Mouse (Mus musculus): ENCODE measurements at regions not wholly inside any gene's neighbourhood (a gene's known extent, or its start where the extent isn't known, plus 50 kb on each side); places are given as distances from the start of the nearest gene placed in this dataset.
A peak's percentile ranks its signal among the peaks of the same experiment; 100 is the strongest.

GRCm38 (mm10) chr6:82844432-82844831, 70.2 kb upstream of the Hk2 start:
- ATAC-seq (ENCODE audit: low read depth): no peak
- H3K36me3 ChIP-seq (ENCODE audit: control insufficient read depth, insufficient read depth): no peaks in the 10 kb centered on the region
- 62% methylated on average over 3 of the region's 3 CpGs for WGBS (ENCODE audit: insufficient replicate concordance)
- no peak overlapping the region for H3K4me3 ChIP-seq (ENCODE audit: low read depth, low read length)
- H3K27ac ChIP-seq (ENCODE audit: low read length): no peak overlapping the region
- H3K9ac ChIP-seq (ENCODE audit: low read depth, low read length): no peak overlapping the region
- no peaks in the 10 kb centered on the region for H3K27me3 ChIP-seq (ENCODE audit: control insufficient read depth, insufficient read depth, low read depth, low read length)
- no peaks in the 10 kb centered on the region for H3K4me1 ChIP-seq (ENCODE audit: control insufficient read depth, low read depth, low read length)
- peaks cover 2% of the 10 kb centered on the region; the same call in 1 of the 2 replicates for H3K9me3 ChIP-seq (replicated peaks; ENCODE audit: control insufficient read depth, low read length)
- no peak overlapping the region for H3K4me2 ChIP-seq (ENCODE audit: low read depth, low read length)

GRCm38 (mm10) chr6:82843881-82844280, 69.6 kb upstream of the Hk2 start:
- no peak for ATAC-seq (ENCODE audit: low read depth)
- H3K27ac ChIP-seq (ENCODE audit: low read length): no peak overlapping the region
- H3K4me3 ChIP-seq (ENCODE audit: low read depth, low read length): no peak overlapping the region
- H3K9ac ChIP-seq (ENCODE audit: low read depth, low read length): no peak overlapping the region
- H3K4me2 ChIP-seq (ENCODE audit: low read depth, low read length): no peak overlapping the region
- H3K9me3 ChIP-seq (replicated peaks; ENCODE audit: control insufficient read depth, low read length): peaks cover 2% of the 10 kb centered on the region; the same call in 1 of the 2 replicates
- H3K27me3 ChIP-seq (ENCODE audit: control insufficient read depth, insufficient read depth, low read depth, low read length): no peaks in the 10 kb centered on the region
- H3K36me3 ChIP-seq (ENCODE audit: control insufficient read depth, insufficient read depth): no peaks in the 10 kb centered on the region
- 38% methylated on average over 4 of the region's 4 CpGs for WGBS (ENCODE audit: insufficient replicate concordance)
- H3K4me1 ChIP-seq (ENCODE audit: control insufficient read depth, low read depth, low read length): no peaks in the 10 kb centered on the region

DNA sequence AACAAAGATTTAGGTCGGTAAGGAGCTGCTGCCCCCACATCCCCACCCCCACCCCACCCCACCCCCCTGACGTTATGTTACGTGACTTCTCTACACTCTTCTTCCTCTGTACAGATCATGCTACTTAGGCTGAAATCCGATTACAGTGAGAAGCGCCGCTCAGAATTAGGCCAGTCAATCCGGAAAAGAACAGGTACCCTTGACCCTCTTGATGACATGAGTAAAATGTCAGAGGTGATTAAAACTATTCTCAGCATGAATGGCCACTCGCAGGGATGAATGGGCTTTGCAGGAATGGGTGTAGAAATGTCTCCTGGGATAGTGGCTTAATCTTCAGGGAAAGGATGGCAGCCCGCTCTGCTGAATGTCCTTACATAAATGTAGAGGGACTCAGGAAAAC, 63.0 kb upstream of the Hk2 start:
- 65% methylated on average over 9 of the region's 9 CpGs for WGBS (ENCODE audit: insufficient replicate concordance)

DNA sequence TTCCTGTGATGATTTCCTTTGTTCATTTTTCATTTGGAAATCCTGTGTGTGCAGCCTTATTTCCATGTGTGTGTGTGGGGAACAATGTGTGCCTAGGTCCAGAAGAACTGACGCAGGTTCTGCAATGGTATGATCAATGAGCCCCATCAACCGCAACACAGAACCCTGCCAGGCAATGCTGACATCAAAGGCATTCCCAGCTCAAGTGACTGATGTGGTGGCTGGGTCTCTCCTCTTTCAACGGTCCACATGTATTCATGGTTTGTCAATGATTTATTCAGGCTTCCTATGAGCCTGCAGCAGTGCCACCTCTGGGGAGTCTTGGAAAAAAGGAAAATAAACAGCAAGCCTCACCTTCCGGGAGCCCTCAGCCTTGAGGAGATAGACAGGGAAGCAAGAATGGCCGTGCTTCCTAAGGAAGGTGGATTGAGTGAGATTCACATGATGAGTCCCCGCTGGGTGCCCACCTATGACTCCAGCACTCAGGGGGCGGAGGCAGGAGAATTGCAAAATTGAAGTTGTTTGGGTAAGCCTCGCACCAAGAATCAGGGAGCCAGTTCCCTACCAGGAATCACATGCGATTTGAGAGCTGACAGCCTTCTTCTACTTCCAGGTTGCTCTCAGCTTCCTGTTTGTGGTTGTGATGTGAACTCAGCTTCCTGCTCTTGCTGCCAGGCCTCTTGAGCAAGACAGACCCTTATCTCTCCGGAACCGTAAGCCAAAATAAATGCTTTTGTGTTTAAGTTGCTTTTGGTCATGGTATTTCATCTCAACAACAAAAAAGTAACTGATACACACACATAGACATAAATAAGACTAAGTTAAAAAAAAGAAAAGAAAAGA, 61.2 kb upstream of the Hk2 start:
- H3K27me3 ChIP-seq (ENCODE audit: control insufficient read depth, insufficient read depth, low read depth, low read length): no peaks in the 10 kb centered on the region
- H3K27ac ChIP-seq (ENCODE audit: low read length): no peak overlapping the region
- H3K4me2 ChIP-seq (ENCODE audit: low read depth, low read length): no peak overlapping the region
- no peak for ATAC-seq (ENCODE audit: low read depth)
- no peak overlapping the region for H3K4me3 ChIP-seq (ENCODE audit: low read depth, low read length)
- 0 out of 2 replicates have a peak, but pooled peaks cover 2% of the 10 kb centered on the region for H3K9me3 ChIP-seq (replicated peaks; ENCODE audit: control insufficient read depth, low read length)
- WGBS (ENCODE audit: insufficient replicate concordance): 46% methylated on average over 11 of the region's 11 CpGs
- H3K36me3 ChIP-seq (ENCODE audit: control insufficient read depth, insufficient read depth): no peaks in the 10 kb centered on the region
- no peaks in the 10 kb centered on the region for H3K4me1 ChIP-seq (ENCODE audit: control insufficient read depth, low read depth, low read length)
- H3K9ac ChIP-seq (ENCODE audit: low read depth, low read length): no peak overlapping the region

More for the DNA sequence above, 63.0 kb upstream of the Hk2 start:
- no peak overlapping the region for H3K4me2 ChIP-seq (ENCODE audit: low read depth, low read length)
- no peaks in the 10 kb centered on the region for H3K27me3 ChIP-seq (ENCODE audit: control insufficient read depth, insufficient read depth, low read depth, low read length)
- H3K4me3 ChIP-seq (ENCODE audit: low read depth, low read length): no peak overlapping the region
- ATAC-seq (ENCODE audit: low read depth): no peak
- H3K27ac ChIP-seq (ENCODE audit: low read length): no peak overlapping the region
- no peaks in the 10 kb centered on the region for H3K36me3 ChIP-seq (ENCODE audit: control insufficient read depth, insufficient read depth)
- no peaks in the 10 kb centered on the region for H3K4me1 ChIP-seq (ENCODE audit: control insufficient read depth, low read depth, low read length)
- no peak overlapping the region for H3K9ac ChIP-seq (ENCODE audit: low read depth, low read length)
- H3K9me3 ChIP-seq (replicated peaks; ENCODE audit: control insufficient read depth, low read length): 0 out of 2 replicates have a peak, but pooled peaks cover 2% of the 10 kb centered on the region

GRCm38 (mm10) chr6:82833867-82834266, 59.6 kb upstream of the Hk2 start:
- 0 out of 2 replicates have a peak, but pooled peaks cover 2% of the 10 kb centered on the region for H3K9me3 ChIP-seq (replicated peaks; ENCODE audit: control insufficient read depth, low read length)
- no peak overlapping the region for H3K4me3 ChIP-seq (ENCODE audit: low read depth, low read length)
- no peak overlapping the region for H3K27ac ChIP-seq (ENCODE audit: low read length)
- no peak for ATAC-seq (ENCODE audit: low read depth)
- no peak overlapping the region for H3K4me2 ChIP-seq (ENCODE audit: low read depth, low read length)
- no peaks in the 10 kb centered on the region for H3K27me3 ChIP-seq (ENCODE audit: control insufficient read depth, insufficient read depth, low read depth, low read length)
- no peak overlapping the region for H3K9ac ChIP-seq (ENCODE audit: low read depth, low read length)
- H3K36me3 ChIP-seq (ENCODE audit: control insufficient read depth, insufficient read depth): no peaks in the 10 kb centered on the region
- H3K4me1 ChIP-seq (ENCODE audit: control insufficient read depth, low read depth, low read length): no peaks in the 10 kb centered on the region
- 73% methylated on average over 6 of the region's 6 CpGs for WGBS (ENCODE audit: insufficient replicate concordance)

DNA sequence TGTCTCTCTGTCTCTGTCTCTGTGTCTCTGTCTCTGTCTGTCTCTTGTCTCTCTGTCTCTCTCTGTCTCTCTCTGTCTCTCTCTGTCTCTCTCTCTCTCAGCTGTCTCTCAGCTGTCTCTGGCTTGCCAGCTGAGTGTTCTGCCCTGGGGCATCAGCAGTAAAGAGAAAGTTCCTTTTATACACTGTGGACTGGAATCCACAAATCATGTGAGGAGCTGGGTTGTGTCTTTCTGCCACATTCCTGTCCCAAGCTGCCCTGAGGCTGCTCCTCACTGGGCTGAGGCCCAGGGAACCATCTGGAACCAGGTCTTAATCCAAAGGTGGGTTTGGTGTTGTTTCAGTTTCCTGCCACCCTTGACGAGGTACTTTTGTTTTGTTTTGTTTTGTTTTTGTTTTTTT, 57.0 kb upstream of the Hk2 start:
- ATAC-seq (ENCODE audit: low read depth): no peak
- Histone ChIP-seq H3K27ac (ENCODE audit: low read length) (no peak overlapping the region), H3K4me1 (ENCODE audit: control insufficient read depth, low read depth, low read length) (no peaks in the 10 kb centered on the region), H3K9ac (ENCODE audit: low read depth, low read length) (no peak overlapping the region), H3K27me3 (ENCODE audit: control insufficient read depth, insufficient read depth, low read depth, low read length) (no peaks in the 10 kb centered on the region), H3K36me3 (ENCODE audit: control insufficient read depth, insufficient read depth) (no peaks in the 10 kb centered on the region), H3K9me3 (replicated peaks; ENCODE audit: control insufficient read depth, low read length) (0 out of 2 replicates have a peak, but pooled peaks cover 2% of the 10 kb centered on the region), H3K4me2 (ENCODE audit: low read depth, low read length) (no peak overlapping the region), H3K4me3 (ENCODE audit: low read depth, low read length) (no peak overlapping the region)
- WGBS (ENCODE audit: insufficient replicate concordance): 28% methylated on average over 1 of the region's 1 CpGs

DNA sequence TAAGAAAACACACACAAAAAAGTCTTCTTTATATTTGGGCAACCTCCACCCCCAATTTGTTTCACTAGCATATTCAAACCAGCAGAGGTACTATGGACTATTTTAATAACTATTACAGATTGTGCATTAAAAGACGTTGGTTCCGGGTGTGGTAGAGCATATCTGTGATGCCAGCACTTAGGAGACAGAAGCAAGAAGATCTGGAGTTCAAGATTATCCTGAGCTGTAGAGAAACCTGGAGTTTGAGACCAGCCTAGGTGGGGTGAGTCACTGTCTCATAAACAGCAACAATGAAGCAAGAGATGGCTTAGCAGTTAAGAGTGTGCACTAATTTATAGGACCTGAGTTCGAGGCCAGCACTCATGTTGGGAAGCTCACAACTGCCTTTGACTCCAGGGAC, 50.4 kb upstream of the Hk2 start:
- Histone ChIP-seq H3K9me3 (replicated peaks; ENCODE audit: control insufficient read depth, low read length) (no peaks in the 10 kb centered on the region), H3K4me1 (ENCODE audit: control insufficient read depth, low read depth, low read length) (peaks cover 13% of the 10 kb centered on the region), H3K27me3 (ENCODE audit: control insufficient read depth, insufficient read depth, low read depth, low read length) (no peaks in the 10 kb centered on the region), H3K4me3 (ENCODE audit: low read depth, low read length) (no peak overlapping the region), H3K9ac (ENCODE audit: low read depth, low read length) (no peak overlapping the region), H3K36me3 (ENCODE audit: control insufficient read depth, insufficient read depth) (no peaks in the 10 kb centered on the region), H3K4me2 (ENCODE audit: low read depth, low read length) (no peak overlapping the region), H3K27ac (ENCODE audit: low read length) (no peak overlapping the region)
- 30% methylated on average over 3 of the region's 3 CpGs for WGBS (ENCODE audit: insufficient replicate concordance)
- ATAC-seq (ENCODE audit: low read depth): peak; percentile 59; the same call in 1 of the 2 replicates

DNA sequence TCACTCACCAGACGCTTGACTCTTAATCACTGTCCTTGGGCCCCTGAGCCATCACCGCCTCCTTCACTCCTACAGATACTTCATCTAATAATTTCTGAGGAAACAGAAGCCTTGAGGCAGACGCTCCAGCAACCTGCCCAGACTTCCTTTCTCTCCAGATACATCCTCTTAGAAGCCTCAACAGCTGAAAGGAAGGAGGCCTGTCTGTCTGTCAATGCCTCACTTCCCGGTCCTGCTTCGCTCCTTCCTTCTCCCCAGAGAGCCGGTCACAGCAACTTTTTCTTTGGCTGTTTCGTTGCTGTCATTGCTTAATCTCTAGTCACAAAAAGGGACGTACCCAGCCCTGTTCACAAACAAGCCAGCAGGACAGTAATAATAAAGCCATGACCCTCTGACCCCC, 50.0 kb upstream of the Hk2 start:
- Histone ChIP-seq H3K27ac (ENCODE audit: low read length) (peak overlapping the region; percentile 28), H3K27me3 (ENCODE audit: control insufficient read depth, insufficient read depth, low read depth, low read length) (no peaks in the 10 kb centered on the region), H3K9me3 (replicated peaks; ENCODE audit: control insufficient read depth, low read length) (no peaks in the 10 kb centered on the region), H3K4me1 (ENCODE audit: control insufficient read depth, low read depth, low read length) (peaks cover 13% of the 10 kb centered on the region), H3K4me2 (ENCODE audit: low read depth, low read length) (0 out of 2 replicates have a peak overlapping the region, but pooled peaks have one; percentile 28), H3K4me3 (ENCODE audit: low read depth, low read length) (peak overlapping the region; percentile 28), H3K9ac (ENCODE audit: low read depth, low read length) (no peak overlapping the region), H3K36me3 (ENCODE audit: control insufficient read depth, insufficient read depth) (no peaks in the 10 kb centered on the region)
- no peak; the same call in 1 of the 2 replicates for ATAC-seq (ENCODE audit: low read depth)
- 10% methylated on average over 8 of the region's 8 CpGs for WGBS (ENCODE audit: insufficient replicate concordance)
